Mouse (Mus musculus) erythroblast, embryonic 14.5 days (primary cell): ENCODE results near the gene P3h2.

Experiments used
- GATA1 ChIP-seq: IDR thresholded peaks from 2 replicates; pipeline ENCODE4 v1.6.1; 2012; ENCODE audit warnings: low read length, inconsistent platforms, mixed read lengths
- TAL1 ChIP-seq: IDR thresholded peaks from 3 replicates; pipeline ENCODE4 v1.6.1; 2012; ENCODE audit warnings: low read length, inconsistent platforms, mixed read lengths

- TF ChIP-seq TAL1, result no peak
- TF ChIP-seq GATA1, result no peak
Measured at GRCm38 (mm10) chr16:25963856-25964255, 141.7 kb downstream of the P3h2 start.
